21 mouse cellular contexts compared by ENCODE assay signal in the genomic region with DNA sequence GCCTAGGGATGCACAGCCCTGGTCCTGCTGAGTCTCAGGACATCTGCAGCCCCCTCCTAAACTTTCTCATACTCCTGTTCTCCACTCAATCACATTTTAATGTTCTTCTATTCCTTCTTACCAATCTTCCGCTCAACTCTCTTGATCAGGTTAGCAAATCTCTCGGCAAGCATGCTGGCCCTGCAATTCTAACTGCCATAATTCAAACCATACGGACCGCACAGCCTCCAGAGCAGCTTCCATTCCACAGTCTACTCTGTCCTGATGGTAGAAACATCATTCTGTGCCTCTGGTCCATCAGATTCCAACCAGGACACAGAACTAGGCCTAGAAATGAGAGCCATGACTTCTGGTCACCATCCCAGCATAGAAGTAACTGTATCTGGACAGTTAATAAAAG.
DNase-seq lines count a peak whose midpoint lies in the region; ATAC-seq and TF ChIP-seq lines count a peak whose summit lies in the region.
"Had no signal": no experiment of that assay in that cellular context is flagged by ENCODE, and none has a peak within 500 bp of the region (broad histone marks: within the 10 kb centered on the region; RNA-seq: fewer than 3 reads in every experiment).

No protein-coding gene starts in this region.

- no peak overlapping the region for H3K4me2 ChIP-seq in embryonic facial prominence, embryonic 15.5 days (replicated peaks)
- no peak overlapping the region for H3K4me2 ChIP-seq in limb, embryonic 15.5 days
- H3K4me2 ChIP-seq in midbrain, embryonic 13.5 days (replicated peaks), result no peak overlapping the region
- H3K4me2 ChIP-seq: neural tube, embryonic 12.5 days had no signal

- TF ChIP-seq CTCF in left cerebral cortex, adult 2 months (IDR thresholded peaks at IDR 0.05), result no peak

- no peaks in the 10 kb centered on the region for H3K27me3 ChIP-seq in embryonic facial prominence, embryonic 10.5 days (replicated peaks; ENCODE audit: low read depth, poor library complexity, severe bottlenecking)
- H3K27me3 ChIP-seq in embryonic facial prominence, embryonic 15.5 days, result no peaks in the 10 kb centered on the region
- no peaks in the 10 kb centered on the region for H3K27me3 ChIP-seq in limb, embryonic 15.5 days
- H3K27me3 ChIP-seq in midbrain, embryonic 13.5 days, result no peaks in the 10 kb centered on the region
- H3K27me3 ChIP-seq: neural tube, embryonic 12.5 days had no signal

- no peak overlapping the region for H3K4me3 ChIP-seq in left cerebral cortex, adult 2 months
- H3K4me3 ChIP-seq in embryonic facial prominence, embryonic 10.5 days, result no peak overlapping the region
- no peak overlapping the region for H3K4me3 ChIP-seq in embryonic facial prominence, embryonic 15.5 days (replicated peaks)
- no peak overlapping the region for H3K4me3 ChIP-seq in limb, embryonic 15.5 days
- H3K4me3 ChIP-seq in midbrain, embryonic 13.5 days (replicated peaks), result no peak overlapping the region
- H3K4me3 ChIP-seq: erythroblast, embryonic 14.5 days; heart, adult 2 months; neural tube, embryonic 12.5 days had no signal

- WGBS in embryonic facial prominence, embryonic 10.5 days, result 68% methylated on average over 4 of the region's 4 CpGs
- 46% methylated on average over 4 of the region's 4 CpGs for WGBS in embryonic facial prominence, embryonic 15.5 days
- WGBS in limb, embryonic 15.5 days, result 47% methylated on average over 4 of the region's 4 CpGs
- WGBS in midbrain, embryonic 13.5 days, result 92% methylated on average over 4 of the region's 4 CpGs

- H3K9ac ChIP-seq in embryonic facial prominence, embryonic 15.5 days, result no peak overlapping the region
- no peak overlapping the region for H3K9ac ChIP-seq in limb, embryonic 15.5 days
- H3K9ac ChIP-seq in midbrain, embryonic 13.5 days (replicated peaks), result no peak overlapping the region
- H3K9ac ChIP-seq: liver, embryonic 14.5 days; neural tube, embryonic 12.5 days had no signal

- H3K27ac ChIP-seq in left cerebral cortex, adult 2 months, result peak overlapping the region; percentile 68
- peak overlapping the region; percentile 57 for H3K27ac ChIP-seq in embryonic facial prominence, embryonic 10.5 days (replicated peaks)
- H3K27ac ChIP-seq in embryonic facial prominence, embryonic 15.5 days (replicated peaks), result peak overlapping the region; percentile 80
- peak overlapping the region; percentile 67 for H3K27ac ChIP-seq in limb, embryonic 15.5 days
- no peak overlapping the region for H3K27ac ChIP-seq in midbrain, embryonic 13.5 days
- H3K27ac ChIP-seq: hindbrain, postnatal 0 days; liver, embryonic 14.5 days; neural tube, embryonic 12.5 days had no signal

- intact Hi-C loops in left cerebral cortex, adult 2 months (cut with DNase I), result loop anchor here (1.0 to 2.0 kb wide), 2 partner anchors 21 to 61 kb away; no protein-coding TSS in a partner anchor
- intact Hi-C loops in left cerebral cortex, postnatal 14 days (cut with DNase I), result loop anchor here (5.0 kb wide), 1 partner anchor 62 kb away; no protein-coding TSS in a partner anchor

- H3K4me1 ChIP-seq in embryonic facial prominence, embryonic 10.5 days, result peaks cover 42% of the 10 kb centered on the region
- peaks cover 41% of the 10 kb centered on the region for H3K4me1 ChIP-seq in embryonic facial prominence, embryonic 15.5 days
- H3K4me1 ChIP-seq in limb, embryonic 15.5 days, result peaks cover 40% of the 10 kb centered on the region
- H3K4me1 ChIP-seq in midbrain, embryonic 13.5 days (replicated peaks), result no peaks in the 10 kb centered on the region
- H3K4me1 ChIP-seq: neural tube, embryonic 12.5 days had no signal

- H3K9me3 ChIP-seq in embryonic facial prominence, embryonic 10.5 days, result no peaks in the 10 kb centered on the region
- H3K9me3 ChIP-seq in embryonic facial prominence, embryonic 15.5 days (replicated peaks), result no peaks in the 10 kb centered on the region
- H3K9me3 ChIP-seq in limb, embryonic 15.5 days, result no peaks in the 10 kb centered on the region
- no peaks in the 10 kb centered on the region for H3K9me3 ChIP-seq in midbrain, embryonic 13.5 days
- H3K9me3 ChIP-seq: neural tube, embryonic 12.5 days had no signal

- no peaks in the 10 kb centered on the region for H3K36me3 ChIP-seq in embryonic facial prominence, embryonic 10.5 days (replicated peaks)
- no peaks in the 10 kb centered on the region for H3K36me3 ChIP-seq in embryonic facial prominence, embryonic 15.5 days
- no peaks in the 10 kb centered on the region for H3K36me3 ChIP-seq in limb, embryonic 15.5 days
- no peaks in the 10 kb centered on the region for H3K36me3 ChIP-seq in midbrain, embryonic 13.5 days
- H3K36me3 ChIP-seq: neural tube, embryonic 12.5 days had no signal

- no peak for DNase-seq in left cerebral cortex, adult 2 months (ENCODE audit: extremely low spot score in 1 of 2, low spot score in 2 of 2)
- DNase-seq in left cerebral cortex, postnatal 14 days (ENCODE audit: low spot score in 2 of 2), result no peak
- DNase-seq in embryonic facial prominence, embryonic 10.5 days (ENCODE audit: low spot score), result peak; percentile 40
- no peak for DNase-seq in layer of hippocampus, postnatal 25 days (ENCODE audit: extremely low spot score in 1 of 2, low spot score in 1 of 2)
- DNase-seq in retina, embryonic 14.5 days (ENCODE audit: low spot score), result no peak
- DNase-seq: adrenal gland, adult 8-10 months; cerebellum, adult 11-12 months; cerebellum, postnatal 25 days; kidney, adult 8-10 months; kidney, postnatal 36 days; right cerebral cortex, postnatal 4 days; thymus, adult 18-20 months had no signal

- no peak for ATAC-seq in embryonic facial prominence, embryonic 15.5 days (ENCODE audit: insufficient number of reproducible peaks, low FRiP score, low TSS enrichment, low read depth)
- ATAC-seq in limb, embryonic 15.5 days (ENCODE audit: insufficient number of reproducible peaks, low FRiP score, low TSS enrichment, low read depth), result no peak
- ATAC-seq in midbrain, embryonic 13.5 days, result no peak
- ATAC-seq: forebrain, embryonic 16.5 days; hindbrain, postnatal 0 days had no signal
